Mouse (Mus musculus) CH12.LX (cell line): ENCODE data around the gene Sh3tc1. TPM values are rescaled to one million over a fixed set of nuclear protein-coding genes. Genes with fewer than 3 reads are reported as not detected.

Source experiments
- DNase-seq: peaks from one replicate; pipeline ENCODE4 v3.0.0-alpha.2; 2013; ENCODE audit errors: extremely low read depth
- H3K27ac ChIP-seq: 2 replicates; pipeline ENCODE4 v1.5.1; 2012; ENCODE audit warnings: low read depth, mild to moderate bottlenecking, control low read depth, moderate library complexity; ENCODE audit not compliant: insufficient read depth
- H3K27me3 ChIP-seq: replicated peaks from 2 replicates; pipeline ENCODE3; 2012; ENCODE audit warnings: inconsistent platforms
- H3K36me3 ChIP-seq, 2 experiments: replicated peaks in 1 of 2; 2 replicates each; pipeline versions ENCODE3 to v1.6.1; 2012; ENCODE audit warnings: inconsistent platforms in 1 of 2, low read length in 1 of 2, mild to moderate bottlenecking in 1 of 2, mixed read lengths in 1 of 2, moderate library complexity in 1 of 2; ENCODE audit not compliant: control insufficient read depth in 1 of 2, insufficient read depth in 1 of 2
- H3K4me1 ChIP-seq, 2 experiments: 2 replicates each; pipeline ENCODE4 v1.6.1; 2012; ENCODE audit warnings: inconsistent platforms in 1 of 2, moderate library complexity in 1 of 2; ENCODE audit not compliant: insufficient read depth in 2 of 2, control insufficient read depth in 1 of 2
- H3K4me2 ChIP-seq: 2 replicates; pipeline ENCODE4 v1.6.1; 2012; ENCODE audit warnings: low read depth, mild to moderate bottlenecking, control low read depth; ENCODE audit not compliant: poor library complexity, insufficient read depth, severe bottlenecking
- H3K4me3 ChIP-seq, 3 experiments: fragments of 150-350 bp in 1 of 3; sonication (generic) in 1 of 3; replicated peaks in 1 of 3; 2 replicates each; pipeline versions ENCODE3 to v1.5.1; 2011 to 2012; ENCODE audit warnings: low read depth in 2 of 3, low read length in 2 of 3, mild to moderate bottlenecking in 2 of 3, moderate library complexity in 2 of 3, control low read depth in 1 of 3, improper control_type of control experiment in 1 of 3, inconsistent platforms in 1 of 3, mixed read lengths in 1 of 3; ENCODE audit not compliant: poor library complexity in 1 of 3
- H3K79me2 ChIP-seq: replicated peaks from 2 replicates; pipeline ENCODE4 v1.6.1; 2012; ENCODE audit warnings: mild to moderate bottlenecking, moderate library complexity; ENCODE audit not compliant: control insufficient read depth, poor library complexity, insufficient read depth, severe bottlenecking; ENCODE audit errors: extremely low read depth
- H3K9ac ChIP-seq: 2 replicates; pipeline ENCODE4 v1.6.1; 2012; ENCODE audit warnings: low read depth, mild to moderate bottlenecking, control low read depth, moderate library complexity; ENCODE audit not compliant: insufficient read depth
- H3K9me3 ChIP-seq: replicated peaks from 2 replicates; pipeline ENCODE3; 2012; ENCODE audit warnings: low read length, inconsistent platforms, mixed read lengths
- BHLHE40 ChIP-seq: IDR thresholded peaks from 2 replicates; pipeline ENCODE4 v1.6.1; 2011; ENCODE audit warnings: mild to moderate bottlenecking, low read depth, low read length, improper control_type of control experiment
- JUN ChIP-seq: IDR thresholded peaks from 2 replicates; pipeline ENCODE4 v1.6.1; 2011; ENCODE audit warnings: low read depth, mild to moderate bottlenecking, low read length, improper control_type of control experiment, moderate library complexity; ENCODE audit not compliant: insufficient read depth
- JUND ChIP-seq: conservative IDR thresholded peaks from 2 replicates; pipeline ENCODE4 v1.6.1; 2011; ENCODE audit warnings: low read depth, low read length, improper control_type of control experiment
- MAFK ChIP-seq: IDR thresholded peaks from 2 replicates; pipeline ENCODE4 v1.6.1; 2011; ENCODE audit warnings: low read length, improper control_type of control experiment; ENCODE audit not compliant: insufficient replicate concordance
- MEF2A ChIP-seq: IDR thresholded peaks from 2 replicates; pipeline ENCODE4 v1.6.1; 2014; ENCODE audit warnings: low read depth, mild to moderate bottlenecking, inconsistent platforms, low read length, improper control_type of control experiment, borderline replicate concordance
- NELFE ChIP-seq: IDR thresholded peaks from 2 replicates; pipeline ENCODE4 v1.6.1; 2011; ENCODE audit warnings: low read depth, low read length, improper control_type of control experiment
- PAX5 ChIP-seq: IDR thresholded peaks from 2 replicates; pipeline ENCODE4 v1.6.1; 2012; ENCODE audit warnings: low read length, inconsistent platforms, mixed read lengths
- POLR2A ChIP-seq: IDR thresholded peaks from 2 replicates; pipeline ENCODE4 v1.6.1; 2011; ENCODE audit warnings: low read depth, mild to moderate bottlenecking, improper control_type of control experiment, low read length
- RCOR1 ChIP-seq: conservative IDR thresholded peaks from 2 replicates; pipeline ENCODE4 v1.6.1; 2012; ENCODE audit warnings: low read depth, mild to moderate bottlenecking, inconsistent platforms, low read length, improper control_type of control experiment
- SIN3A ChIP-seq: IDR thresholded peaks from 2 replicates; pipeline ENCODE4 v1.6.1; 2012; ENCODE audit warnings: low read length, improper control_type of control experiment, inconsistent platforms
- SMC3 ChIP-seq: IDR thresholded peaks from 2 replicates; pipeline ENCODE4 v1.6.1; 2011; ENCODE audit warnings: low read depth, low read length, improper control_type of control experiment
- TBP ChIP-seq: conservative IDR thresholded peaks from 2 replicates; pipeline ENCODE4 v1.6.1; 2011; ENCODE audit warnings: low read depth, low read length, improper control_type of control experiment
- TCF12 ChIP-seq: IDR thresholded peaks from 2 replicates; pipeline ENCODE4 v1.6.1; 2014; ENCODE audit warnings: low read depth, mild to moderate bottlenecking, inconsistent platforms, low read length, improper control_type of control experiment
- UBTF ChIP-seq: IDR thresholded peaks from 2 replicates; pipeline ENCODE4 v1.6.1; 2012; ENCODE audit warnings: low read depth, mild to moderate bottlenecking, inconsistent platforms, low read length, improper control_type of control experiment, moderate library complexity
- USF1 ChIP-seq: IDR thresholded peaks from 2 replicates; pipeline ENCODE4 v1.6.1; 2014; ENCODE audit warnings: low read depth, mild to moderate bottlenecking, inconsistent platforms, low read length, improper control_type of control experiment
- ZC3H11A ChIP-seq: IDR thresholded peaks from 2 replicates; pipeline ENCODE4 v1.6.1; 2012; ENCODE audit warnings: low read depth, mild to moderate bottlenecking, inconsistent platforms, low read length, improper control_type of control experiment
- ZKSCAN1 ChIP-seq: IDR thresholded peaks from 2 replicates; pipeline ENCODE4 v1.6.1; 2012; ENCODE audit warnings: low read depth, inconsistent platforms, low read length, improper control_type of control experiment, borderline replicate concordance
- dilution Hi-C: fragments of 300-500 bp; cut with MboI; formaldehyde crosslinking; loops from 2 replicates; pipeline ENCODE4 v1.14.3; 2020; ENCODE audit warnings: low sequenced_read_pairs; ENCODE audit not compliant: extremely low pct_unique_long_range_greater_than_20kb, extremely low pct_ligation_motif_present
- in situ Hi-C: fragments of 300-500 bp; cut with MboI; formaldehyde crosslinking; loops from 3 replicates; pipeline ENCODE4 v1.14.3; 2019; ENCODE audit warnings: low sequenced_read_pairs, low pct_ligation_motif_present, low pct_unique_long_range_greater_than_20kb, mixed read lengths
- polyA plus RNA-seq: library from polyadenylated mRNA; unstranded; fragments of >175 nt; gene quantifications from 2 replicates; pipeline ENCODE4 v1.2.1, GENCODE M21; 2012; ENCODE audit warnings: low read depth; ENCODE audit not compliant: insufficient read length
- total RNA-seq, 2 experiments: library from RNA; depleted of rRNA; stranded (reverse); fragments of 300-350 nt in 1 of 2; fragments of >200 nt in 1 of 2; gene quantifications; 2 replicates each; pipeline ENCODE4 v1.2.3; 2012 to 2014

The Sh3tc1 gene
- total and polyA plus RNA-seq, 3 experiments: 0.85 to 2.3 (median 1.2) TPM

GRCm38 (mm10) chr5:35686336-35686735, 53.5 kb downstream of the Sh3tc1 start:
- no peaks in the 10 kb centered on the region for H3K9me3 ChIP-seq

DNA sequence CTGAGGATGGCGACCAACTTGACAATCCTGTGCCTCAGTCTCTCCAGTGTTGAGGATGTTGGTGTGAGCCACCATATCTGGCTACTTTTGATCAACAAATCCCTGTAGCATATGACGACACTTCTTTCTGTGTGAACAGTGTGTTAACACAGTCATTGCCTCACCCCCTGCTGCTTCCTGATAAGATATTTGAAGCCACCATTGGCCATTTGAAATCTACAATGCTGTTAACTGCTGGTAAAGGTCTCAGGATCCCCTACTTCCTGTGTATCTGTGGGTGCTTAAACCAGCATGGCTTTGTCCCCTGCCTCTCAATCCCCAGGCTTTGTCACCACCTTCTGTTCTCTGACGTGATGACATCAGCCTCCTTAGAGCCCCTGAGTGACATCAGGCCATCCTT, 54.7 kb downstream of the Sh3tc1 start:
- Histone ChIP-seq H3K27me3 (peaks cover 23% of the 10 kb centered on the region), H3K4me2 (no peak overlapping the region), H3K9ac (no peak overlapping the region), H3K36me3 (no peaks in the 10 kb centered on the region), H3K27ac (no peak overlapping the region), H3K9me3 (no peaks in the 10 kb centered on the region), H3K4me1 (peaks cover 16 to 25% of the 10 kb centered on the region in 2 experiments), H3K79me2 (no peaks in the 10 kb centered on the region), H3K4me3 (no peak overlapping the region)
- DNase-seq: no peak
- dilution Hi-C loops (no loop called here), in situ Hi-C loops (no loop called here)
- no peak for TF ChIP-seq POLR2A

More at GRCm38 (mm10) chr5:35686336-35686735, 53.5 kb downstream of the Sh3tc1 start:
- H3K27ac ChIP-seq: no peak overlapping the region
- in situ Hi-C loops (no loop called here), dilution Hi-C loops (no loop called here)
- TF ChIP-seq RCOR1 (no peak), JUND (no peak), TCF12 (no peak), NELFE (no peak), TBP (no peak), UBTF (no peak), USF1 (no peak), PAX5 (no peak), BHLHE40 (no peak), SIN3A (no peak), MAFK (no peak), JUN (no peak), POLR2A (no peak), ZKSCAN1 (no peak), MEF2A (no peak), ZC3H11A (no peak), SMC3 (no peak)
- no peak for DNase-seq
- H3K79me2 ChIP-seq: no peaks in the 10 kb centered on the region
- H3K27me3 ChIP-seq: peaks cover 22% of the 10 kb centered on the region
- peaks cover 16 to 25% of the 10 kb centered on the region in 2 experiments for H3K4me1 ChIP-seq
- H3K36me3 ChIP-seq: no peaks in the 10 kb centered on the region
- no peak overlapping the region for H3K4me3 ChIP-seq
- no peak overlapping the region for H3K4me2 ChIP-seq
- no peak overlapping the region for H3K9ac ChIP-seq
